Mouse (Mus musculus): ENCODE measurements around the gene Mpc1.

Mpc1 gene

GRCm38 (mm10) chr17:8282821-8283525 is at the start of gene Mpc1:
Gene Mpc1, plus strand, starts transcription at chr17:8282904.
- peak; percentile 73 to 84 for DNase-seq

- DNase-seq, result no peak
Measured at GRCm38 (mm10) chr17:8233618-8234214, 49.0 kb upstream of the Mpc1 start.

- DNase-seq, result no peak
Measured at GRCm38 (mm10) chr17:8234537-8234936, 48.2 kb upstream of the Mpc1 start.

GRCm38 (mm10) chr17:8235743-8236142 is 47.0 kb upstream of the Mpc1 start, which contains the start of gene Ccr6:
Gene Ccr6, plus strand, starts transcription at chr17:8236043.
- DNase-seq, result no peak

GRCm38 (mm10) chr17:8238012-8238710 is 44.5 kb upstream of the Mpc1 start:
- DNase-seq, result no peak

- no peak for DNase-seq
Measured at GRCm38 (mm10) chr17:8239561-8239960, 43.1 kb upstream of the Mpc1 start.

- DNase-seq, result no peak
Measured at GRCm38 (mm10) chr17:8240517-8240916, 42.2 kb upstream of the Mpc1 start.

GRCm38 (mm10) chr17:8241645-8242044 is 41.1 kb upstream of the Mpc1 start:
- DNase-seq, result no peak

GRCm38 (mm10) chr17:8242186-8242585 is 40.5 kb upstream of the Mpc1 start:
- no peak for DNase-seq

GRCm38 (mm10) chr17:8244124-8244523 is 38.6 kb upstream of the Mpc1 start:
- DNase-seq, result no peak

- DNase-seq, result no peak
Measured at GRCm38 (mm10) chr17:8246102-8246754, 36.5 kb upstream of the Mpc1 start.

- no peak for DNase-seq
Measured at GRCm38 (mm10) chr17:8251704-8252103, 31.0 kb upstream of the Mpc1 start.

GRCm38 (mm10) chr17:8254268-8254667 is 28.4 kb upstream of the Mpc1 start:
- no peak for DNase-seq

GRCm38 (mm10) chr17:8254914-8255313 is 27.8 kb upstream of the Mpc1 start:
- no peak for DNase-seq

- DNase-seq, result no peak
Measured at GRCm38 (mm10) chr17:8255583-8255982, 27.1 kb upstream of the Mpc1 start.

- no peak for DNase-seq
Measured at GRCm38 (mm10) chr17:8256982-8257381, 25.7 kb upstream of the Mpc1 start.

GRCm38 (mm10) chr17:8264638-8265037 is 18.1 kb upstream of the Mpc1 start:
- DNase-seq, result peak; percentile 19 to 52

- no peak for DNase-seq
Measured at GRCm38 (mm10) chr17:8272054-8272749, 10.5 kb upstream of the Mpc1 start.

- DNase-seq, result no peak
Measured at GRCm38 (mm10) chr17:8272951-8273350, 9.8 kb upstream of the Mpc1 start.

- peak in 1 of 2 experiments; percentile 23 for DNase-seq
Measured at GRCm38 (mm10) chr17:8276071-8276470, 6.6 kb upstream of the Mpc1 start.

- DNase-seq, result no peak
Measured at GRCm38 (mm10) chr17:8276680-8277079, 6.0 kb upstream of the Mpc1 start.

GRCm38 (mm10) chr17:8277266-8277665 is 5.4 kb upstream of the Mpc1 start:
- no peak for DNase-seq

- no peak for DNase-seq
Measured at GRCm38 (mm10) chr17:8278356-8278755, 4.3 kb upstream of the Mpc1 start.
